Comparison of ENCODE assay signal across 11 mouse cellular contexts in genomic region chr6:109874625-109875040, GRCm38 (mm10).
A peak's percentile ranks its signal among the peaks of the same experiment; 100 is the strongest.
DNase-seq lines count a peak whose midpoint lies in the region; ATAC-seq and TF ChIP-seq lines count a peak whose summit lies in the region.
"Had no signal": no experiment of that assay in that cellular context is flagged by ENCODE, and none has a peak within 500 bp of the region (broad histone marks: within the 10 kb centered on the region; RNA-seq: fewer than 3 reads in every experiment).

No protein-coding gene starts in this region.

- DNase-seq in hindbrain, embryonic 11.5 days (ENCODE audit: low spot score): peak; percentile 12
- DNase-seq in 3T3-L1 (ENCODE audit: low read depth, low spot score): peak; percentile 60
- peak; percentile 7 for DNase-seq in fibroblast of lung, adult 2 months (ENCODE audit: low read depth)
- peak; percentile 9 to 13 for DNase-seq in kidney, postnatal 36 days
- no peak for DNase-seq in ovary, postnatal 14 days (ENCODE audit: low spot score)
- DNase-seq in forebrain, postnatal 0 days: no peak
- DNase-seq: cerebellum, postnatal 25 days; gastrocnemius, postnatal 14 days had no signal

- no peak overlapping the region for H3K4me2 ChIP-seq in hindbrain, embryonic 11.5 days (replicated peaks; ENCODE audit: low read depth, low read length)
- H3K4me2 ChIP-seq in hindbrain, embryonic 16.5 days (ENCODE audit: low read length): no peak overlapping the region
- H3K4me2 ChIP-seq in forebrain, embryonic 15.5 days (replicated peaks): no peak overlapping the region
- no peak overlapping the region for H3K4me2 ChIP-seq in forebrain, postnatal 0 days (ENCODE audit: low read depth)
- H3K4me2 ChIP-seq: liver, embryonic 15.5 days had no signal

- no peaks in the 10 kb centered on the region for H3K27me3 ChIP-seq in hindbrain, embryonic 11.5 days (ENCODE audit: control insufficient read depth, insufficient read depth, low read length)
- no peaks in the 10 kb centered on the region for H3K27me3 ChIP-seq in hindbrain, embryonic 16.5 days (replicated peaks; ENCODE audit: control insufficient read depth, insufficient read depth, low read length)
- no peaks in the 10 kb centered on the region for H3K27me3 ChIP-seq in forebrain, embryonic 15.5 days
- H3K27me3 ChIP-seq in forebrain, postnatal 0 days (ENCODE audit: insufficient read depth, low read length): no peaks in the 10 kb centered on the region
- H3K27me3 ChIP-seq: liver, embryonic 15.5 days had no signal

- no peak overlapping the region for H3K27ac ChIP-seq in hindbrain, embryonic 11.5 days (ENCODE audit: low read depth, low read length)
- H3K27ac ChIP-seq in hindbrain, embryonic 16.5 days (ENCODE audit: low read depth, low read length): no peak overlapping the region
- no peak overlapping the region for H3K27ac ChIP-seq in forebrain, embryonic 15.5 days (replicated peaks)
- no peak overlapping the region for H3K27ac ChIP-seq in forebrain, postnatal 0 days (ENCODE audit: low read depth, low read length)
- H3K27ac ChIP-seq: liver, embryonic 15.5 days had no signal

- 54% methylated on average over 6 of the region's 6 CpGs for WGBS in hindbrain, embryonic 11.5 days
- 53% methylated on average over 6 of the region's 6 CpGs for WGBS in hindbrain, embryonic 16.5 days
- WGBS in forebrain, embryonic 15.5 days: 84% methylated on average over 6 of the region's 6 CpGs
- WGBS in forebrain, postnatal 0 days: 84% methylated on average over 6 of the region's 6 CpGs

- no peak overlapping the region for H3K9ac ChIP-seq in hindbrain, embryonic 11.5 days (ENCODE audit: low read depth, low read length)
- no peak overlapping the region for H3K9ac ChIP-seq in hindbrain, embryonic 16.5 days (ENCODE audit: low read depth, low read length)
- H3K9ac ChIP-seq in forebrain, embryonic 15.5 days (replicated peaks): no peak overlapping the region
- H3K9ac ChIP-seq in forebrain, postnatal 0 days: no peak overlapping the region
- H3K9ac ChIP-seq: liver, embryonic 15.5 days had no signal

- no peaks in the 10 kb centered on the region for H3K36me3 ChIP-seq in hindbrain, embryonic 11.5 days (ENCODE audit: control insufficient read depth, insufficient read depth, low read length)
- no peaks in the 10 kb centered on the region for H3K36me3 ChIP-seq in hindbrain, embryonic 16.5 days (ENCODE audit: control insufficient read depth, insufficient read depth, low read length)
- H3K36me3 ChIP-seq in forebrain, embryonic 15.5 days: no peaks in the 10 kb centered on the region
- H3K36me3 ChIP-seq in forebrain, postnatal 0 days (ENCODE audit: insufficient read depth): no peaks in the 10 kb centered on the region
- H3K36me3 ChIP-seq: liver, embryonic 15.5 days had no signal

- ATAC-seq in hindbrain, embryonic 11.5 days (ENCODE audit: low FRiP score): peak; percentile 82
- no peak for ATAC-seq in hindbrain, embryonic 16.5 days
- ATAC-seq in forebrain, embryonic 15.5 days (replicated peaks): no peak
- ATAC-seq in forebrain, postnatal 0 days: no peak

- no peaks in the 10 kb centered on the region for H3K4me1 ChIP-seq in hindbrain, embryonic 11.5 days (replicated peaks; ENCODE audit: control insufficient read depth, insufficient read depth, low read length)
- H3K4me1 ChIP-seq in hindbrain, embryonic 16.5 days (ENCODE audit: control insufficient read depth, insufficient read depth, low read depth, low read length): no peaks in the 10 kb centered on the region
- H3K4me1 ChIP-seq in forebrain, embryonic 15.5 days: no peaks in the 10 kb centered on the region
- H3K4me1 ChIP-seq in forebrain, postnatal 0 days (ENCODE audit: insufficient read depth): no peaks in the 10 kb centered on the region
- H3K4me1 ChIP-seq: liver, embryonic 15.5 days had no signal

- no peak overlapping the region for H3K4me3 ChIP-seq in hindbrain, embryonic 11.5 days (ENCODE audit: low read depth, low read length)
- H3K4me3 ChIP-seq in hindbrain, embryonic 16.5 days (ENCODE audit: low read length): no peak overlapping the region
- no peak overlapping the region for H3K4me3 ChIP-seq in forebrain, embryonic 15.5 days
- H3K4me3 ChIP-seq in forebrain, postnatal 0 days (ENCODE audit: low read depth, low read length): no peak overlapping the region
- H3K4me3 ChIP-seq: liver, embryonic 15.5 days had no signal

- no peak for TF ChIP-seq CTCF in forebrain, postnatal 0 days (IDR thresholded peaks at IDR 0.05; ENCODE audit: low read depth)

- H3K9me3 ChIP-seq in hindbrain, embryonic 11.5 days (ENCODE audit: control insufficient read depth, low read length): no peaks in the 10 kb centered on the region
- H3K9me3 ChIP-seq in hindbrain, embryonic 16.5 days (ENCODE audit: control insufficient read depth, low read length): no peaks in the 10 kb centered on the region
- no peaks in the 10 kb centered on the region for H3K9me3 ChIP-seq in forebrain, embryonic 15.5 days
- no peaks in the 10 kb centered on the region for H3K9me3 ChIP-seq in forebrain, postnatal 0 days (ENCODE audit: low read length)
- H3K9me3 ChIP-seq: liver, embryonic 15.5 days had no signal

Comparison
In these comparisons a context has a peak if more than half of its experiments do, and no peak if none do; other contexts are left out.
1. DNase-seq: peak in hindbrain, embryonic 11.5 days (single experiment), 3T3-L1 (single experiment), fibroblast of lung, adult 2 months (single experiment) and kidney, postnatal 36 days (2 of 2); none in ovary, postnatal 14 days (single experiment) and forebrain, postnatal 0 days (single experiment).